ENCODE assay signal across 8 mouse cellular contexts in the genomic region with DNA sequence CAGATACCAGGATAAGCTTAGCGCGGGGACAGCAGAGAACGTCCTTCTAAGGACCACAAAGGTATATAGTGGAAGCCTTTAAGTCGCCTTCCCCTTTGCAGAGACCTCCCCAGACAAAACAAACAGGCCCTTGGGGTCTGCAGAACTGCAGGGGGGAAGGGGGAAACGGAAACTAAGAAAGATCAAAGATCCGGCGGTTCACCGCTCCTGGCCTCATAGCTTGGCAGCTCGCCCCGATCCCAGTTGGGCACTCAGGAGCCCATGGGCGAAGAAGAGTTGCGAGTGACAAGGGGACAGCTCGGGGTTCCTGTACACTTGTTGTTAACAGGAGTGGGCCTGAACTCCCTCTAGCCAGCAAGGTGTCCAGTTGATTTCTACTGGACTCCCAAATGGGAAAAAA. TPM values are rescaled to one million over a fixed set of nuclear protein-coding genes. Genes with fewer than 3 reads are reported as not detected.
DNase-seq lines count a peak whose midpoint lies in the region.

No protein-coding gene starts in this region.

- intact Hi-C loops in left cerebral cortex, postnatal 4 days (cut with DNase I) = loop anchor here (10.0 kb wide), 2 partner anchors 84 to 156 kb away; a partner anchor contains a TSS
- intact Hi-C loops in left cerebral cortex, postnatal 25 days (cut with DNase I) = loop anchor here (2.0 to 5.0 kb wide), 2 partner anchors 66 to 102 kb away; no protein-coding TSS in a partner anchor

- peak; percentile 59 for DNase-seq in left cerebral cortex, postnatal 4 days
- DNase-seq in left cerebral cortex, postnatal 25 days (ENCODE audit: low spot score in 2 of 2) = no peak
- peak; percentile 38 to 59 for DNase-seq in cerebellum, postnatal 25 days
- peak; percentile 36 for DNase-seq in heart, postnatal 4 days
- DNase-seq in lung, postnatal 14 days = peak; percentile 42
- no peak for DNase-seq in spleen, adult 12 weeks (ENCODE audit: low spot score)
- DNase-seq in frontal cortex, adult 2 months (ENCODE audit: extremely low spot score in 1 of 2, low spot score in 1 of 2) = no peak
- DNase-seq in ovary, postnatal 10 days (ENCODE audit: low spot score) = no peak

RNA-seq across cellular contexts. Expression of a gene that starts 0.8 kb away (rescaled TPM):
- 10 to 100 TPM; 22.5 to 25.7 TPM for total RNA-seq in left cerebral cortex, postnatal 4 days (2021)
- 10 to 100 TPM; 16.7 to 17.9 TPM for total RNA-seq in left cerebral cortex, postnatal 25 days (2021)
- 10 to 100 TPM in 1 of 2 experiments, 1 to 10 TPM in 1; 8.7 to 10.2 TPM for total RNA-seq in heart, postnatal 4 days (2021)
- 23.1 and 26.6 TPM in 2 replicates for polyA plus RNA-seq in frontal cortex, adult 2 months (2012; rRNA removed)

Comparison
In these comparisons a context has a peak if more than half of its experiments do, and no peak if none do; other contexts are left out.
1. DNase-seq: peak in left cerebral cortex, postnatal 4 days (single experiment), cerebellum, postnatal 25 days (2 of 2), heart, postnatal 4 days (single experiment) and lung, postnatal 14 days (single experiment); none in left cerebral cortex, postnatal 25 days (0 of 2), spleen, adult 12 weeks (single experiment), frontal cortex, adult 2 months (0 of 2) and ovary, postnatal 10 days (single experiment).